Mouse (Mus musculus): ENCODE results near the gene Thsd7a. TPM values are rescaled to one million over a fixed set of nuclear protein-coding genes. Genes with fewer than 3 reads are reported as not detected.

The Thsd7a gene
- polyA plus RNA-seq, 1 experiment from 2014 or later, result 1.2 TPM

DNA sequence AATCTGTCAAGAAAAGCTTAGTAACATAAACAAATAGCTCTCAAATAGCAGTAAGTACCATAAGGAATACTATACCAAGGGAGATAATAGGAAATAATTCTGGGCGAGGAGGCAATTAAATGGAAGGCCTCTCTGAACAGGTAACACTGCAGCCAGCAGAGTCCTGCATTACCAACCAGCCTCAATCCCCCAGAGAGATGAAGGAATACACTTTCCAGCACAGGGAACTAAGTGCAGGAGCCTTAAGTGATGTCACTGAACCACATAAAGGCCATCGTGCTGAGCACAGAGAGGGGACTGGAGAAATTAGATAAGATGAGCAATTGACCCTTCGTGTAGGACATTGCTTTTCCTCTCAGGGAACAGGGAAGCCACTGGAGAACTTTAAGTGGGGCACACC, 36.6 kb downstream of the Thsd7a start:
- Histone ChIP-seq H3K27ac (ENCODE audit: low read length) (no peak overlapping the region), H3K36me3 (ENCODE audit: control insufficient read depth, insufficient read depth, low read length) (no peaks in the 10 kb centered on the region), H3K9ac (ENCODE audit: low read length) (no peak overlapping the region), H3K4me1 (replicated peaks; ENCODE audit: control insufficient read depth, insufficient read depth, low read length) (no peaks in the 10 kb centered on the region), H3K4me3 (ENCODE audit: low read length) (no peak overlapping the region), H3K4me2 (ENCODE audit: low read depth, low read length) (no peak overlapping the region), H3K27me3 (ENCODE audit: control insufficient read depth, insufficient read depth, low read depth, low read length) (no peaks in the 10 kb centered on the region), H3K9me3 (ENCODE audit: control insufficient read depth, low read length) (no peaks in the 10 kb centered on the region)
- 45% methylated on average over 3 of the region's 3 CpGs for WGBS
- ATAC-seq (ENCODE audit: low read depth), result no peak

DNA sequence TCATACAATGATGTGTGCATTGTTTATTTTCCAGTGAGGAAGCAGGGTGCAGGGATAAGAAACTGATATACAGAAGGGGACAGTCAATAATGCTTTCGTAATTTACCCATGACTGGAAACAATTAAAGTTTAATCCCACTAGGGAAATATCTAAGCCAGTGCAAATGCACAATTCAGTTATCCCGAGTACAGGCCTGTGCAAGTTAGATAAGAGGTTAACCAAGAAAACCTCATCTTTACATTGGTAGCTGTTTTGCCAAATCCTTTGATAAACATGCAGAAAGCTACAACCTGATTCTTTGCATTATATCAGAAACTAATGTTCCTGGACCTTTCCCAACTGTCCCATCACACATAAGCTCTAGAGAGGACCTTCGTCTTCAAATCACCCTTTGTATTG, 46.3 kb downstream of the Thsd7a start:
- Histone ChIP-seq H3K27me3 (ENCODE audit: control insufficient read depth, insufficient read depth, low read depth, low read length) (no peaks in the 10 kb centered on the region), H3K4me3 (ENCODE audit: low read length) (no peak overlapping the region), H3K36me3 (ENCODE audit: control insufficient read depth, insufficient read depth, low read length) (no peaks in the 10 kb centered on the region), H3K9ac (ENCODE audit: low read length) (no peak overlapping the region), H3K4me2 (ENCODE audit: low read depth, low read length) (no peak overlapping the region), H3K27ac (ENCODE audit: low read length) (no peak overlapping the region), H3K9me3 (ENCODE audit: control insufficient read depth, low read length) (no peaks in the 10 kb centered on the region), H3K4me1 (replicated peaks; ENCODE audit: control insufficient read depth, insufficient read depth, low read length) (no peaks in the 10 kb centered on the region)
- 68% methylated on average over 3 of the region's 3 CpGs for WGBS
- no peak for ATAC-seq (ENCODE audit: low read depth)

DNA sequence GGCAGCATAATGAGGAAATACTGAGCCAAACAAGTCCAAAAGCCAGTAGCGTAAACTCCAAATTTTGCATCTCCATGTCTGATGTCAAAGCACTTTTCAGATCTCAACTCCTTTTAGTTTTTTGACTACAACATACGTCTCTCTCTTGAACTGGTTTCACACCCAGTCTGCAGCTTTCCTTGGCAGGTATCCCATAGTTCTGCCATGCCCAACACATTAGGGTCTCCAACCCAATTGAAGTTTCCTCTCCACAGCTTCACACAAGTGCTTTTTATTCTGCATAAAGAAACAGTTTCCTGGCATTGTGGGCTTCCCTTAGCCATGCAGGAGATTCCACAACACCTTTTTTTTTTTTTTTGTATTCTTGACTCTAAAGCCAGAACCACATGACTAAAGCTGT, 50.1 kb downstream of the Thsd7a start:
- Histone ChIP-seq H3K27ac (ENCODE audit: low read length) (no peak overlapping the region), H3K4me1 (replicated peaks; ENCODE audit: control insufficient read depth, insufficient read depth, low read length) (no peaks in the 10 kb centered on the region), H3K4me2 (ENCODE audit: low read depth, low read length) (no peak overlapping the region), H3K36me3 (ENCODE audit: control insufficient read depth, insufficient read depth, low read length) (no peaks in the 10 kb centered on the region), H3K27me3 (ENCODE audit: control insufficient read depth, insufficient read depth, low read depth, low read length) (no peaks in the 10 kb centered on the region), H3K4me3 (ENCODE audit: low read length) (no peak overlapping the region), H3K9me3 (ENCODE audit: control insufficient read depth, low read length) (no peaks in the 10 kb centered on the region), H3K9ac (ENCODE audit: low read length) (no peak overlapping the region)
- WGBS, result 70% methylated on average over 2 of the region's 2 CpGs
- ATAC-seq (ENCODE audit: low read depth), result no peak

DNA sequence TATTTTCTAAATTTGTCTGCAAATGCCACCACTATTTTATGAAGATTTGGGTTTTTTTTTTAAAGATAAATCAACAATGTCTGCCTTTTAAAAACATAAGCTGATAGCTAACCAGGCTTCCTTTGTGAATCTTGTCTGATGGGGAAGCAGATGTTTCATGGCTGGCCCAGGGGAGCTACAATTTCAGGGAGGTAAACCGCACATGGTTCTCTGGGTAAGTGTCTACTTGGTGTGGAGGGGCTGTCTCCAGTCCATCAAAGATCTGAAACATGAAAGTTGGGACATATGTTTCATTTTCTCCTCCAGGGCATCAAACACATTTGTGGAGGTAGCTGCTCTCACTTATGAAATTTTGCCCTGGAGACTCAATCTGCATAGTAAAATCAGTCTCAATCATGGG, 55.5 kb downstream of the Thsd7a start:
- Histone ChIP-seq H3K27me3 (ENCODE audit: control insufficient read depth, insufficient read depth, low read depth, low read length) (no peaks in the 10 kb centered on the region), H3K36me3 (ENCODE audit: control insufficient read depth, insufficient read depth, low read length) (no peaks in the 10 kb centered on the region), H3K4me1 (replicated peaks; ENCODE audit: control insufficient read depth, insufficient read depth, low read length) (no peaks in the 10 kb centered on the region), H3K27ac (ENCODE audit: low read length) (no peak overlapping the region), H3K9ac (ENCODE audit: low read length) (no peak overlapping the region), H3K9me3 (ENCODE audit: control insufficient read depth, low read length) (no peaks in the 10 kb centered on the region), H3K4me3 (ENCODE audit: low read length) (no peak overlapping the region), H3K4me2 (ENCODE audit: low read depth, low read length) (no peak overlapping the region)
- 87% methylated on average over 1 of the region's 1 CpGs for WGBS
- no peak for ATAC-seq (ENCODE audit: low read depth)

DNA sequence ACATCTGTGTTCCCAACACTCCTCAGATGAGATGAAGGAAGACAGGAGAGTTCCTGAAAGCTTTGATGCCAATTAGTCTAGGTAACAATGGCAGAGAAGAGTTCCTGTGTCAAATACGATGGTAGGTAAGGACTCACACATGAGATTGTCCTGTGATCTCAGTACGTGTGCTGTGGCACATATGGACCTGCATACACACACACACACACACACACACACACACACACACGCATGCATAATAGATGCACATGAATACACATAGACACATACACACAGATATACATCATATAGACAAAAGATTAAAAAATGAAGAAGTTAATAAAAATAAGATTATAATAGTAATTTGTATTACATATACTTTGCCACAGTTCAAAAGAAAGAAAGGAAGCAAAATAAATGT, 56.0 kb downstream of the Thsd7a start:
- no peaks in the 10 kb centered on the region for H3K4me1 ChIP-seq (replicated peaks; ENCODE audit: control insufficient read depth, insufficient read depth, low read length)

DNA sequence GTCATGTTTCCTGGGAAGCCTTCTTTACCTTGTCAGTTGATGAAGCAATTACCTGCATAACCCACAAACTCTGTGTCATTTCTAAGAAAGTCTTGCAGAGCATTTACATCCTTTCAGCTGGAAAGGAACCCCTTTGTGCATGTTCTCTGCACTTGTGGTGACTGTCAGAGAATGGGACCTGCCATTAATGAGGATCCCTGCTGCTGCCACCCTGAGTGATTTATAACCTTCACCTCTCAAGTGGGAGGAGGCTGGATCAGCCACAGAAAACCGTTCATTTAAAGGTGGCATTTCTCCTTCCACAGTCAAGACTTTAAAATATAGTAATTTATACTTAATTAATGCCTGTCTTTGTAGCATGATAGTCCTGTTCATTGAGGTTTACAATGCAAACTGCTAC, 99.6 kb downstream of the Thsd7a start:
- H3K4me2 ChIP-seq (ENCODE audit: low read depth, low read length), result no peak overlapping the region
- H3K9me3 ChIP-seq (ENCODE audit: control insufficient read depth, low read length), result no peaks in the 10 kb centered on the region
- no peaks in the 10 kb centered on the region for H3K4me1 ChIP-seq (replicated peaks; ENCODE audit: control insufficient read depth, insufficient read depth, low read length)
- no peak overlapping the region for H3K27ac ChIP-seq (ENCODE audit: low read length)
- WGBS, result 6% methylated on average over 1 of the region's 1 CpGs
- H3K27me3 ChIP-seq (ENCODE audit: control insufficient read depth, insufficient read depth, low read depth, low read length), result no peaks in the 10 kb centered on the region
- H3K36me3 ChIP-seq (ENCODE audit: control insufficient read depth, insufficient read depth, low read length), result no peaks in the 10 kb centered on the region
- H3K9ac ChIP-seq (ENCODE audit: low read length), result no peak overlapping the region
- H3K4me3 ChIP-seq (ENCODE audit: low read length), result no peak overlapping the region
- ATAC-seq (ENCODE audit: low read depth), result no peak

More for the DNA sequence above, 56.0 kb downstream of the Thsd7a start:
- Histone ChIP-seq H3K4me2 (ENCODE audit: low read depth, low read length) (no peak overlapping the region), H3K27ac (ENCODE audit: low read length) (no peak overlapping the region), H3K4me3 (ENCODE audit: low read length) (no peak overlapping the region), H3K27me3 (ENCODE audit: control insufficient read depth, insufficient read depth, low read depth, low read length) (no peaks in the 10 kb centered on the region), H3K36me3 (ENCODE audit: control insufficient read depth, insufficient read depth, low read length) (no peaks in the 10 kb centered on the region), H3K9me3 (ENCODE audit: control insufficient read depth, low read length) (no peaks in the 10 kb centered on the region), H3K9ac (ENCODE audit: low read length) (no peak overlapping the region)
- no peak for ATAC-seq (ENCODE audit: low read depth)
- WGBS, result 90% methylated on average over 3 of the region's 3 CpGs

DNA sequence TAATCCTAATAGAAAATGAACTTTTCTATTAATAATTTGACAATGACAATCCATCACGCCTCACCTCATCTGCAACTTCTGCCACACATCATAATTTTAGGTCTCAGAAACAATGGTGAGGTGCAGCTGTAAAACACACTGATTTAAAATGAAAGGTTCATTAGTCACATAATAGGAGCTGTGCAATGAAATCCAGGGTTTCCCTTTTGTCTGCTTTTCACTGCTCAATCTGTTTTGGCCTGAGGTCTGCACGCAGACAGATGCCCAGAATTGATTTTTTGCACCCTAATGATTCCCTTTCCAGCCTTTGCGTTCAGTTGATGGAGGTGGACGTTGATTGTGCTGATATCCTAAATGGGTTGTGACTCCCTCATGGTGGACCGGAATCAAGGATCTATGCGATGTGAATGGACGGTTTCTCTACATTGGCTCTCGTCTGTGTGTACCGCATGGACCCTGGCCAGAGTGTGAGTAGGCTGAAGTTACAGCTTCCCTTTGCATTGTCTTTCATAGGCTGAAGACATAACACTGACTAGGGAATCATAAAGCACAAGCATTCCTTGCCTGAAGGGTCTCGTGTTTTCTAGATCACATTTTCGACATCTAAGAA, 120.5 kb downstream of the Thsd7a start:
- Histone ChIP-seq H3K27ac (ENCODE audit: low read length) (no peak overlapping the region), H3K9ac (ENCODE audit: low read length) (no peak overlapping the region), H3K4me3 (ENCODE audit: low read length) (no peak overlapping the region), H3K27me3 (ENCODE audit: control insufficient read depth, insufficient read depth, low read depth, low read length) (no peaks in the 10 kb centered on the region), H3K36me3 (ENCODE audit: control insufficient read depth, insufficient read depth, low read length) (no peaks in the 10 kb centered on the region), H3K9me3 (ENCODE audit: control insufficient read depth, low read length) (no peaks in the 10 kb centered on the region), H3K4me2 (ENCODE audit: low read depth, low read length) (no peak overlapping the region), H3K4me1 (replicated peaks; ENCODE audit: control insufficient read depth, insufficient read depth, low read length) (no peaks in the 10 kb centered on the region)
- WGBS, result 75% methylated on average over 11 of the region's 11 CpGs
- ATAC-seq (ENCODE audit: low read depth), result no peak

DNA sequence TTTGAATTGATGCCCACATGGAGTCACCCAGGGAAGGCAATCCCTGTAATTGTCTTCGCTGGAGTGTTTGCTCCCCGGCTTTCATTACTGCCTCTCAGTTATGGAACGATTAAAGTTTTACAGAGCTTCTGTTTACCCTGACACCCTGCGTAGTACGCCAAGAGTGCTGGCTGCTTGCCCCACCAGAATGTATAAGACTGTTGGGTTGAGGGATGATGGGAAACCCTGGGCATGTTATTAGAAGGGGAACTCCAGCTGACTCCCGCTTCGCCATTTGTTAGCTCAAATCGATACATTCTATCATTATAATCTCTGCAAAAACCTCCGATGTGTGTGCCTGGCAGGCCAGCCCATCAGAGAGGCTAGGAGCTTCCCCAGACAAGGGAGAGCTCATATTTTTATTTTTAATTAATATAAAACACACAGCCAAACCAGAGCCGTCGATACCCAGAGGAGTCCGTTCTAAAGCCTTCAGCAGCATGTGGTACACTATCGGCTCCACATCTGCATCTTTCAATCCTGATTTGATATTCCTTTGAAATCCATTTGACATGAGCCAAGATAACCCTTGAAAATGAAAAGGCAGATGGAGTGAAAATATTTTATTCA, 142.5 kb downstream of the Thsd7a start:
- no peak overlapping the region for H3K9ac ChIP-seq (ENCODE audit: low read length)
- H3K4me3 ChIP-seq (ENCODE audit: low read length), result no peak overlapping the region
- WGBS, result 80% methylated on average over 13 of the region's 13 CpGs
- H3K27ac ChIP-seq (ENCODE audit: low read length), result no peak overlapping the region
- H3K36me3 ChIP-seq (ENCODE audit: control insufficient read depth, insufficient read depth, low read length), result no peaks in the 10 kb centered on the region
- H3K4me1 ChIP-seq (replicated peaks; ENCODE audit: control insufficient read depth, insufficient read depth, low read length), result no peaks in the 10 kb centered on the region
- H3K9me3 ChIP-seq (ENCODE audit: control insufficient read depth, low read length), result no peaks in the 10 kb centered on the region
- H3K4me2 ChIP-seq (ENCODE audit: low read depth, low read length), result no peak overlapping the region
- H3K27me3 ChIP-seq (ENCODE audit: control insufficient read depth, insufficient read depth, low read depth, low read length), result no peaks in the 10 kb centered on the region
- ATAC-seq (ENCODE audit: low read depth), result no peak

DNA sequence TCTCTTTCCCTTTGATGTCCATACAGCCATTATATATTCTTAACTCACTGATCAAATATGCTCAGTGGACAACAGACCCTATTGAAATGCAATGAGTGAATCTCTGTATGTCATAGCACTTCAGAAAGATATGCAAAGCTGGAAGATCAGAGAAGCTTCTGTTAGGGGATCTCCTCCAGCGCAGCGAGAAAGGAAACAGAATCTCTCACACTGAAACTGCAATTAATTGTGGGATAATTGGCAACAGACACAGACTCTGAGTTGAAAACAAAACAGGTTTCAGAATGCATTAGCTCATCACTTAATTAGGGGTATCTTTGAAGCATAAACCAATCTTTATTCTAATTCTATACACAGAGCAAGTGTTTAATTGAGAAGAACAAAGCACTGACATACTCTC, 146.3 kb downstream of the Thsd7a start:
- 64% methylated on average over 2 of the region's 2 CpGs for WGBS
- Histone ChIP-seq H3K36me3 (ENCODE audit: control insufficient read depth, insufficient read depth, low read length) (no peaks in the 10 kb centered on the region), H3K4me1 (replicated peaks; ENCODE audit: control insufficient read depth, insufficient read depth, low read length) (no peaks in the 10 kb centered on the region), H3K27ac (ENCODE audit: low read length) (no peak overlapping the region), H3K9me3 (ENCODE audit: control insufficient read depth, low read length) (no peaks in the 10 kb centered on the region), H3K4me2 (ENCODE audit: low read depth, low read length) (no peak overlapping the region), H3K9ac (ENCODE audit: low read length) (no peak overlapping the region), H3K4me3 (ENCODE audit: low read length) (no peak overlapping the region), H3K27me3 (ENCODE audit: control insufficient read depth, insufficient read depth, low read depth, low read length) (no peaks in the 10 kb centered on the region)
- ATAC-seq (ENCODE audit: low read depth), result no peak

DNA sequence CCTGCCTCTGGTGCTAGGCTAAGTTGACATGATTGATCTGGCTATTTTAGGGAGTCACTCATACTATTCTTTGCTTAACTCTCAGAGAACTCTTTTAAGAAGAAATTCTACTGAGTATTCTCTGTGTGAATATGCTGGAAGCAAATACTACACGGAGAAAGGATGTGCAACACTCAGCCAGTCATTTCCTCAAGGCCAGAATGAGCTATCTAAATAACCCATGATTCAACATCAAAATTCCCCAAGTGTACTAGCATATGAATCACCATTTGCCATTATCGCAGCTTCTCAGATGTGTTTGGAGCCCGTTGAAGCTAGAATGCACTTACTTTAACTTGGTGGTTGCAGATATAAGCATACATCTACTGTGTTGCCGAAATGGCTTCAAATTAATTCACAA, 147.0 kb downstream of the Thsd7a start:
- no peak overlapping the region for H3K4me3 ChIP-seq (ENCODE audit: low read length)
- H3K9me3 ChIP-seq (ENCODE audit: control insufficient read depth, low read length), result no peaks in the 10 kb centered on the region
- no peak overlapping the region for H3K4me2 ChIP-seq (ENCODE audit: low read depth, low read length)
- no peaks in the 10 kb centered on the region for H3K36me3 ChIP-seq (ENCODE audit: control insufficient read depth, insufficient read depth, low read length)
- no peaks in the 10 kb centered on the region for H3K27me3 ChIP-seq (ENCODE audit: control insufficient read depth, insufficient read depth, low read depth, low read length)
- H3K4me1 ChIP-seq (replicated peaks; ENCODE audit: control insufficient read depth, insufficient read depth, low read length), result no peaks in the 10 kb centered on the region
- H3K9ac ChIP-seq (ENCODE audit: low read length), result no peak overlapping the region
- 78% methylated on average over 4 of the region's 4 CpGs for WGBS
- H3K27ac ChIP-seq (ENCODE audit: low read length), result no peak overlapping the region
- ATAC-seq (ENCODE audit: low read depth), result no peak
